Mouse (Mus musculus) hematopoietic multipotent progenitor cell, adult 10-12 weeks (in vitro differentiated cells): ENCODE measurements around the gene 1110008L16Rik. TPM values are rescaled to one million over a fixed set of nuclear protein-coding genes. Genes with fewer than 3 reads are reported as not detected.

Experiments
- polyA plus RNA-seq: library from polyadenylated mRNA; stranded (reverse); fragments of >175 nt; gene quantifications from 2 replicates; pipeline ENCODE4 v1.2.3, GENCODE M21; 2012; ENCODE audit warnings: low replicate concordance

The 1110008L16Rik gene
- polyA plus RNA-seq: 0.50 and 0.75 TPM in 2 replicates

DNA sequence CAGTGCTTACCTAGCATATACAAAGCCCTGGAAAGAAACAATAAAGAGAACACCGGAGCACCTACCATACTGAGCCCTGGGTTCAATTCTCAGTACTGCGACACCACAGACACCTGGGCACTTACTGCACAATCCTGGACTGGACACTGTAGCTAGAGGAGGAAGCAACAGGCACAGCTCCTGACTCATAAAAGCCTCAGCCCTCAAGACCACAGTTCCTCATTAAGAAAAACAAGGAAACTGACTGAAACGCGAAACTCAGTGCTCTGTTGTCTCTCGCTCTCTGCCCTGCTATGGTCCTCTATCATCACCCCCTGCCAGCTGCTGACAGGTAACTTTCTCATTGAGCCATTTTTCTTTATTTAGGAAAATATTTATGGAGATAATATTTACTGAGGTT, at the start of gene 1110008L16Rik:
Gene 1110008L16Rik, plus strand, starts transcription at position 242 of the 400 bp plus-strand sequence.

DNA sequence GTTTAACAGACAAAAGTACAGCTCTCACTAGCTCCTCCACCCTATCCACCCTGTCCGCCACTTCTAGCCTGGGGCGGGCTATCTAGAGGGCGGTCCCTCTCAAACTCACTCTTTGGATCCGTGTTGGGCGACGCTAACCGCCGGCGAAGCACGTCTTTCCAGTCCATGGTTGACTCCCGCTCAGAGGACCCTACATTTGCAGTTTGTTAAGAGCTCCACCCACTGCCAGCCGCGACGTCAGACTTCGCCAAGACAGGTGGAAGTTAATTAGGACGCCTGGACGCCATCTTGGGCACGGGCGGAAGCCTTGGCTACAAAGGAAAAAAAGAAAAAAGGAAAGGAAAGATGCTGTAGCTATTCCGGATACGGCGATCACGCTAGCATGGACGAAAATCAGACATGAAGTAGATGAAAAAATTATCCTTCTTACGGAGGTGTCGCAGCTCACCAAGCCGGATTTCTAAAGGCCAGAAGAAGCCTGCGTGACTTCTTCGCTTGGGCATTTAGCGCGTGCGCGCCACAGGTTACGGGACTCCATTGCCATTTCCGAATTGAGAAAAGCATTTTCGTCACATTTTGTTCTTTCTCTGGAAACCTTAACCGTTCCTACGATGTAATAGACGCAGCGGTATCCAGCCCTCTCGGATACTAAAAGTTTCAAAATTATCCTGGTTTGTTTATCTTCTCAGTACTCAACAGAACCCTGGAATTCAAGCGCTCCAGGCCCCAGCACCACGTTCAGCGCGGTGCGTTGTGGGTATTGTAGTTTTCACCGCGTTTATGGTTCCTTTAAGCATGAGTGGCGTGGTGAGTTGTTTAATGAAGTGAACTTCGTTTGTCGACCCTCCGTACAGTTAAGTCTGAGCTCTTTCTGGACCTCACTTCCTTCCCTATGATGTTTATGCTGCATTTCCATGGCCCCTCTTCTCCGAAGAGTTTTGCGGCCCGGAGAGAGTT, 3.4 kb downstream of the 1110008L16Rik start, which contains the start of gene Ppp2r3c:
Gene Ppp2r3c, minus strand, starts transcription at position 514 of the 957 bp plus-strand sequence.

GRCm38 (mm10) chr12:55384023-55384749, 84.8 kb downstream of the 1110008L16Rik start, which contains the start of gene Psma6:
Gene Psma6 (plus strand): TSS chr12:55384222.

Other genes starting within 250 kb of the 1110008L16Rik start
- 0.05 and 0.66 TPM in 2 replicates for gene 2700097O09Rik, start 219.5 kb upstream of the 1110008L16Rik start, polyA plus RNA-seq
- 1.1 and 1.2 TPM in 2 replicates for gene Srp54a, start 219.3 kb upstream of the 1110008L16Rik start, polyA plus RNA-seq
- 5.9 and 7.1 TPM in 2 replicates for gene Fam177a, start 175.1 kb upstream of the 1110008L16Rik start, polyA plus RNA-seq
- 49.4 and 87.8 TPM in 2 replicates for gene Srp54b, start 144.5 kb upstream of the 1110008L16Rik start, polyA plus RNA-seq
- not detected in 2 replicates for gene 1700047I17Rik2, start 100.0 kb upstream of the 1110008L16Rik start, polyA plus RNA-seq
- 0.39 and 2.1 TPM in 2 replicates for gene Srp54c, start 69.4 kb upstream of the 1110008L16Rik start, polyA plus RNA-seq
- 0.17 and 1.3 TPM in 2 replicates for gene Ppp2r3c, start 3.4 kb downstream of the 1110008L16Rik start, polyA plus RNA-seq
- 9.2 and 15.2 TPM in 2 replicates for gene Psma6, start 84.6 kb downstream of the 1110008L16Rik start, polyA plus RNA-seq
- 123 and 159 TPM in 2 replicates for gene Nfkbia, start 193.1 kb downstream of the 1110008L16Rik start, polyA plus RNA-seq